Mouse (Mus musculus) liver, adult 2 months (tissue): ENCODE measurements around the gene E2f8.

ENCODE experiments used
- CTCF ChIP-seq: fragments of 200-500 bp; IDR thresholded peaks from 2 replicates; pipeline ENCODE4 v1.5.1; 2011; ENCODE audit warnings: low read depth, low read length, control low read depth
- POLR2A ChIP-seq: fragments of 200-500 bp; IDR thresholded peaks from 2 replicates; pipeline ENCODE4 v1.6.1; 2011; ENCODE audit warnings: low read length, control low read depth; ENCODE audit not compliant: insufficient read depth; ENCODE audit errors: extremely low read depth

GRCm38 (mm10) chr7:48829177-48829910 is 52.1 kb downstream of the E2f8 start:
- TF ChIP-seq CTCF (no peak), POLR2A (no peak)
